Mouse (Mus musculus) heart, postnatal 0 days (tissue): ENCODE measurements around the gene Gldc.

ENCODE experiments used
- CTCF ChIP-seq: IDR thresholded peaks from 2 replicates; pipeline ENCODE4 v1.5.1; 2016; ENCODE audit warnings: antibody characterized with exemption, control low read depth, low read depth
- EP300 ChIP-seq: IDR thresholded peaks from 2 replicates; pipeline ENCODE4 v1.6.1; 2016; ENCODE audit warnings: antibody characterized with exemption, low read depth

- no peak for TF ChIP-seq EP300
- TF ChIP-seq CTCF, result no peak
Observed at GRCm38 (mm10) chr19:30096186-30096585, 79.0 kb downstream of the Gldc start.
